Mouse (Mus musculus): ENCODE data around the gene Zswim4. TPM values are rescaled to one million over a fixed set of nuclear protein-coding genes. Genes with fewer than 3 reads are reported as not detected.

Zswim4 gene
- 2.9 and 3.4 TPM in 2 replicates for polyA plus RNA-seq (2012; rRNA removed)

GRCm38 (mm10) chr8:84236998-84237473 lies at the start of gene Zswim4:
Gene Zswim4 (minus strand): TSS chr8:84237055.

GRCm38 (mm10) chr8:84269950-84270773 lies 33.3 kb upstream of the Zswim4 start, which contains the start of gene Ccdc130:
Gene Ccdc130 (minus strand): TSS chr8:84270380.

GRCm38 (mm10) chr8:84256822-84257610 lies 20.2 kb upstream of the Zswim4 start, which contains the start of gene Mri1:
Gene Mri1 (minus strand): TSS chr8:84257326.

GRCm38 (mm10) chr8:84249257-84250170 lies 12.7 kb upstream of the Zswim4 start, which contains the start of gene D8Ertd738e:
Gene D8Ertd738e (minus strand): TSS chr8:84249719.

GRCm38 (mm10) chr8:84185117-84185516 lies 51.7 kb downstream of the Zswim4 start, which contains the start of gene Nanos3:
Gene Nanos3 (minus strand): TSS chr8:84185217.

Other genes with a start within 250 kb of the Zswim4 start
- gene Samd1, start 239.4 kb downstream of the Zswim4 start, polyA plus RNA-seq (2012; rRNA removed), result 19.9 and 21.8 TPM in 2 replicates
- 0.16 and 0.17 TPM in 2 replicates for gene 1700067K01Rik, start 235.6 kb downstream of the Zswim4 start, polyA plus RNA-seq (2012; rRNA removed)
- gene 2210011C24Rik, start 224.9 kb downstream of the Zswim4 start, polyA plus RNA-seq (2012; rRNA removed), result 0.08 TPM in 1 of 2 replicates, not detected in the other
- gene Palm3, start 215.6 kb downstream of the Zswim4 start, polyA plus RNA-seq (2012; rRNA removed), result 0.03 and 0.05 TPM in 2 replicates
- gene Il27ra, start 194.5 kb downstream of the Zswim4 start, polyA plus RNA-seq (2012; rRNA removed), result 1.2 and 1.4 TPM in 2 replicates
- gene Rln3, start 192.1 kb downstream of the Zswim4 start, polyA plus RNA-seq (2012; rRNA removed), result 0.12 TPM in 1 of 2 replicates, not detected in the other
- 0.59 and 0.63 TPM in 2 replicates for gene Gm10643, start 171.9 kb downstream of the Zswim4 start, polyA plus RNA-seq (2012; rRNA removed)
- gene Rfx1, start 170.2 kb downstream of the Zswim4 start, polyA plus RNA-seq (2012; rRNA removed), result 3.3 and 4.7 TPM in 2 replicates
- 11.4 and 12.4 TPM in 2 replicates for gene Dcaf15, start 132.3 kb downstream of the Zswim4 start, polyA plus RNA-seq (2012; rRNA removed)
- 0.03 and 0.05 TPM in 2 replicates for gene Podnl1, start 111.1 kb downstream of the Zswim4 start, polyA plus RNA-seq (2012; rRNA removed)
- gene Cc2d1a, start 89.1 kb downstream of the Zswim4 start, polyA plus RNA-seq (2012; rRNA removed), result 3.7 and 4.4 TPM in 2 replicates
- gene 4930432K21Rik, start 89.0 kb downstream of the Zswim4 start, polyA plus RNA-seq (2012; rRNA removed), result 0.18 and 0.24 TPM in 2 replicates
- 0.13 and 0.16 TPM in 2 replicates for gene Nanos3, start 51.8 kb downstream of the Zswim4 start, polyA plus RNA-seq (2012; rRNA removed)
- 124 and 135 TPM in 2 replicates for gene D8Ertd738e, start 12.7 kb upstream of the Zswim4 start, polyA plus RNA-seq (2012; rRNA removed)
- gene Mri1, start 20.3 kb upstream of the Zswim4 start, polyA plus RNA-seq (2012; rRNA removed), result 17.2 and 23.4 TPM in 2 replicates
- 6.9 and 7.4 TPM in 2 replicates for gene Ccdc130, start 33.3 kb upstream of the Zswim4 start, polyA plus RNA-seq (2012; rRNA removed)
- gene Cacna1a, start 151.4 kb upstream of the Zswim4 start, polyA plus RNA-seq (2012; rRNA removed), result 1.1 and 1.4 TPM in 2 replicates